Mouse (Mus musculus) c-Kit-positive CD71-negative TER-119-negative erythroid progenitor cells, embryonic 14.5 days (primary cell): ENCODE measurements around the gene Sec62.
A peak's percentile ranks its signal among the peaks of the same experiment; 100 is the strongest.

Experiments
- DNase-seq: peaks from one replicate; pipeline ENCODE4 v3.0.0-alpha.2; 2013; ENCODE audit warnings: low read depth

The Sec62 gene

DNA sequence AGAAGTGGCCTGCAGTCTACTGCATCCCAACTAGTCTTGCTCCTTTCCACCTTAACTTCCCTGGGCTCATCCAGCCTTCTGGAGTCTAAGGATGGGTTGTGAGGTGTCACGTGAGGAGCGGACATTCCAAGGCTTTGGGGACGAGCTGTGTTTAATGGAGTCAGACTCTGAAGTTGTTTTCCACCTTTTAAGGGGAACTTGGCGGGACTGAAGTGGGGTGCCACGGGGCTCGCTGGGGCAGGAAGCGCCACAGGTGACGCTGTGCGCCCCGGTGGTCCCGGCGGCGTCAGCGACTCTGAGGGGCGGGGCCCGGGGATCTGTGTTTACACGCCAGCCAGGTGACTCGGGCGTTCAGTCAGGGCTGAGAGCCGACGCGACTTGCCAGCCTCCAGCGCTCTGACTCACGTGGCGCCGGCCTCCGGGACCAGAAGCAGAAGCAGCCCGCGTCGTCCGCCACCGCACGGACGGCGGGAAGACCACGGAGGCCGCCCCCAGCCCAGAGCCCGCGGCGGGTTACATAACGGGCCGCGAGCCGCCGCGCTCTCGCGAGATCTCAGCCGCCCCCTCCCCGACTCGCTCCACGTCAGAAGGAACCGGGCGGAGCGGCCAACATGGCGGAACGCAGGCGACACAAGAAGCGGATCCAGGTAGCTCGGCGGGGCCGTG, at the start of gene Sec62:
Gene Sec62 (plus strand): TSS at position 139 of the 666 bp plus-strand sequence.
- peak; percentile 83 for DNase-seq

DNA sequence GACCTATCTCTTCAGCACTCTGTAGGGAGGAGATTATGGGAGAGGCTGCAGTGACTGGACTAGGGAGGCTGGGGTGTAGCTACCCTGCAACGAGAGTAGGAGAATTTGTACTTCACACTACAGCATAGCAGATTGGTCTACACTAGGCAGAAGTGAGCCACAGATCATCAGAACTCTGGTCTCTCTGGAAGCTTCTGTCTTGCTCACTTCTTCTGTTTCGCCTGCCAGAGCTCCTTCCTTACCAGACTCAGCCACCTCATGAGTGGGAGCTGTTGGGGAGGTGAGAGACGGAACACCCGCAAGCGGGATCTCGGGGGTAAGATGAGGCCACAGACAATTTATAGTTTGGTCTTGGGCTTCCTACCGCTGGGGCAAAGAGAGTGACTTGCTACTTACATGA, 49.8 kb upstream of the Sec62 start:
- no peak for DNase-seq

DNA sequence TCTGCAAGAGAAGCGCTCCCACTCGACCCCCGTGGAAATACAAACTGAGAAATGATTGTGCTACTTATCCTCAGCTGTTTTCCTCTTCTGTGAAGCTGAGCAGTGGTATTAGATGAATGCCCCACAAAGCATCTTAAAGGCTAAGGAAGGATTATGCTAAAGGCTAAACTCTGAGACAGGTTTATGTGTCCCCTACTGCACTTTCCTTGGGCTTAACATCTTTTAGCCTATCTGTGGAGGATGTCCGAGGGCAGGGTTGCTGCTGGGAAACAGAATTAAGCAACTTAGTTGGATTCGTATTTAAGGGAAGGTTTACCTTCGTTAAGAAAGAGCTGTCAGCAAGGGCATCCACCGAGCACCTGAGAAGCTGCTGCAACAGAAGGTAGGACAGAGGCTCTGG, 46.7 kb upstream of the Sec62 start, which contains the start of gene Samd7:
Gene Samd7 (plus strand): TSS at position 288 of the 400 bp plus-strand sequence.
- no peak for DNase-seq

DNA sequence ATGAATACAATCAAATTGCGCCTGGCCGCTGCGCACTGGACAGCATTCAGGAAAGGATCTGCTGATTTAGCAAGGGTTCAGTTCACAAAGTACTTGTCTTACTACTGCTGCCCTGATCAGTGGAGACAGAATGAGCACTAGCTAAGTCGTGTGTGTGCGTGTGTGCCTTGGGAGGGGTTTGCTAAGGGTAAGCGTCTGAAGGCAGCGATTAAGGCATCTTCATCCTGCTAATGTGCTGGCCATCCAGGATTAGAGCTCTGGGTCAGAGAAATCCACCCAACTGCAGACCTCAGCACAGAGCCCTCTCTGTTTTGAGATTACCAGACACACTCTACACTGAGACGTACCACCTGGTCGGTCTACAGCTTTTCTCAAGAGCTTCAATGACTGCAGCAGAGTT, 44.4 kb upstream of the Sec62 start:
- no peak for DNase-seq

DNA sequence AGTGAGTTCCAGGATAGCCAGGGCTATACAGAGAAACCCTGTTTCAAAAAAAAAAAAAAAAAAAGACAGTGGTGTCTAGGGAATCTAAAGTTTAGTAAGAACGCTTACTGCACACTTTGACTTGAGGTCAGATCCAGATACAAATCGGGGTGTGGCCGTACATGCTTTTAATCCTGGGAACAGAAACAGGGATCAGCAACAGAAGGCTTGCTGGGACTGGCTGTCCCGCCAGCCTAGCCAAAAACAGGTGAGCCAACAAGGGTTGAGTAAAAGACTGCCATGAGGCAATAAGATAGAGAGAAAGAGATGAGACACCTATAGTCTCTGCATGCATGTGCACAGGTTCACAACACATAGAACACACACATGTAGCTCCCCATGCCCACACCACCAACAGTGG, 38.0 kb upstream of the Sec62 start:
- DNase-seq = no peak

DNA sequence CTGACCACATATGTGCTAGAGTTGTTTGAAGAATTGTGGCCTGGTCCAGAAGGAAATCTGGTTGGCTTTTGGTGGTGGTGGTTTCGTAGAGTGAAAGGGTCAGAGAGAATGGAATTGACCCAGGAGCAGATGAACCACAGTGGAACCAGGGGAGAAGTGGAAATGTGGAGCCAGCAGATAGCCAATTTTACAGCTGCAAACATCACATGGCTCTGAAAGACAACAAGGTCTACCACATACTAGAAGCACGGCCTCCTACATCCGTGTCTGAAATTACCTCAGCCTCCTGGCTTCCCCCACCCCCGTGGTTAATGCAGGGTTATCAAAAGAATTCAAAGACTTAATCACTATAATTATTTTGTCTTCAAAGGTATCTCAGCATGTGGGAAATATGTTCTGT, 27.8 kb upstream of the Sec62 start:
- no peak for DNase-seq

DNA sequence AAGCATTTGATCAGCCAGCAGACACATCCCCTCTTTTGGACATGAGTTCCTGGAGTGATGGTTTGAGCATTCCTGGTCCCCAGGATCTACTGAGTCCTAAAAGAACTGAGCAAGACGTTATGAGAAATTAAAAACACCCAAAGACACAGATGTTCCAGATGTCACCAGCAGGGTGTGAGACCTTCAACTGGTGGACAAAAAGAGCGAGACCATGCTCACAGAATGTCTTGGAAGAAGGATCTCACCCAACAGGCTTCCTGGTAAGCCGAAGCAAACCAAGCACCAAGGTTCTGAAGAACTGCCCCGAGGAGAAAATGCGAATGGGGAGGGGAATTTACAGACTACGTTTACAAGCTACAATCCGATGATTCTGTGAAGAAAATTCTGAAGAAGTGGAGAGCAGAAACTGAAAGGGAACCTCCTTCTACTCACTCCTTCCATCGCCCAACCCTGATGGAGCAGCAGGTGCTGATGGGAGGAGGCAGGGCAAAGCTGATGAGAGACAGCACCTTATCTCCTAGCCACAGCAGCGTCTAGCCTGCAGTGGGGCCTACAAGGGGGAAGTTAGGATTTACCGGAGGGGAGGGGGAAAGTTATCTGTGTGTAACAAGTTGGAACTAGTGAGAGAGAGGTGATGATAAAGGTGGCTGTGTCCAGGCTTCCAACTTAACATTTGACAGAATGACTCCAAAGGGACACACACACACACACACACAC, 27.2 kb upstream of the Sec62 start:
- peak; percentile 46 for DNase-seq

DNA sequence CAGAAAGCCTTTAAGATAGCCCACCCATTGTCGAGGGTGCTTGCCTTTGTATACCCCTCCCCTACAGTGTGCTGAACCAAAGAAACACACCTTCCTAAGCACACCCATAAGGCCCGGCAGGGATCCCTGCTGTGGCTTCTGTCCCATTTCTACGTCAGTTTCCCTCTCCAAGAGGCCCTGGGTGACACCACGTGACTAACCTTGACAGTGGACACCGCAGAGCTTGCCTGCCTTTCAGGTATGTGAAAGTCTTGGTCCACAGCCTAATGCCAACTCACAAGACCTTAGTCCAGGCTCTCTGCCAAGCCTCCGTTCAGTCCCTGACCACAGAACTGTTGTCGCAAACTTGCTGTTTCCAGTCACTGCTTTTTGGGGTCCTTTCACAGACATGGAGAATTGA, 26.5 kb upstream of the Sec62 start:
- DNase-seq = no peak

DNA sequence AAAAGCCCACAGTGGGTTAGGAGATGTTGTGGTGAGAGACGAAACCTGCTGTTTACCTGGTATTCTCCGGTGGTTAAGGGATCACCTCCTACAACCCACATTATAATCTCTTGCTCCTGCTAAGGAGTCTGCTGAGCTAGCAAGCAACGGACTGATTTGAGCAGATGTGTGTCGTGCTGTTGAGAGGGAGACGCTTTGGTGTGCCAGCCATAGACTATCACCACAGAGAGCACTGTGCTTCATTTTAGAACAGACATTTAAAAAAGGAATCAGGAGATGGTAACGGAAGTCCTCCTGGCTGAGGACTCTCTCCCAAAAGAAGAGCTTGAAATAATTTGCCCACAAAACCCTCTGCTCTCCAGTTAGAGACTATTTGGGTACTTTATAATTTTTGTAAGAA, 25.4 kb upstream of the Sec62 start:
- no peak for DNase-seq

DNA sequence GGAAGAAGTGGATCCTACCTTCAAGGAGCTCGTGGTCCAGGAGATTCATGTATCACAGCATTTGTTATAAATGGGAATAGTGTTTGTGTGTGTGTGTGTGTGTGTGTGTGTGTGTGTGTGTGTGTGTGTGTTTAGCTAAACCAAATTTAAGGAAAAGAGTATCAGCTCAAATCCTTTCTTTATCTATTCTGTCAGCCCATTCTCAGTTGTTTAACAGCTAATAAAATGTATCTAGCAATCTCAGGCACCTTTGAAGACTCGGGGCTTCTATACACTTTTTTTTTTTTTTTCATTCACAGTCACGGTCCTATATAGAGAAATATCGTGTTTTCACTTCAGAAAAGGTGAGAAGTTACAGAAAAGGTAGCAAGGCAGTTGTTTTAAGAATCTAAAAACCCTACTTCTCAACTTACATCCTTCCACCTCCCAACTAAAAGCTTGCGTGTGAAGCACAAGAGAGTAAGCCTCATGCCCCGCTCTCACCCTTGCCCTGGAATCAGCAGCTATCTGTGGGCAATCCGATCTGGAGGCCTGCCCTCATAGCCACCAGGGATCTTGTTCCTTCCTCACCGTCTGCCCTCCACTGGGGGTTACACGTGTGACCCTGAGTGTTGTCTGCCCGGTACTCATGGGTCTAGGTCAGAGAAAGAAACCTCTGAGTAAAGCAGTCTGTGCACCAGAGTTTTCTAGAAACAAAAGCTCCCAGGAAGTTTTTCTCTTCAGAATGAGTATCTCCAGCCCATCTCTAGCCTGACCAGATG, 22.7 kb upstream of the Sec62 start:
- no peak for DNase-seq

DNA sequence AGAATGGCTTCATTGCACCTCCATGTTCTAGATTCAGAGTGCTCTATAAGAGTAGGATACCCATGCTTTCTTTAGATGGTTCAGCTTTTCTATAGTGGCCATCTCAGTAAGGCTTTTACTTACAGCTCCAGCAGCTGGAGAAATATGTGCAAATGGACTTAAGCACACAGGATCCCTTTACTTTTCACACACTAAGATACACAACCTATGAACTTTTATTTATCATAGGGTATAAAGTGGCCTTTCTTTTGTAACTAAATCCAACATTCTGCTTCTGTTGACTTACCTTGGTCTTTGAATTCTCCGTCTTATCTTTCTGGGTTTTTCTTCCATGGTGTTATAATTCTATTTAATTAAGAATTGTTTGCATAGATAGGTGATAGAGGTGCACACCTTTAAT, 21.1 kb upstream of the Sec62 start:
- DNase-seq = no peak

DNA sequence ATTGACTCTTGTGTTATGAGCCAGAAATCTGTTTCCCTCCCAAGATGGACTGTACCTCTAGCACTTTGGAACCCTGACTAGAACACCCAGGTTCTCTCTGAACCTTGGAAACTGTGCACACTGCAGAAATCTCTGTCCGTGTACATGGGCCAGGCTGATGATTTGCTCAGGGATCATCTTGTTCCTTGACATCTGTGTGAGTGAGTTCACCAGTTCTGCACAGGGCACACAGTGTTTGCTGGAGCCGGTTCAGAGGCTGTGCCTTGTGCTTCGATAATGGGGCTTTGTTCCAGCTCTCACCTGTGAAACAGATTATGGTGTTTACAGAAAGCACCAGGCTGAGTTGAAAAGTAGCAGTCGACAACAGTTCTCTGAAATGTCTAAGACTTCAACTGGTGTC, 20.0 kb upstream of the Sec62 start:
- no peak for DNase-seq

DNA sequence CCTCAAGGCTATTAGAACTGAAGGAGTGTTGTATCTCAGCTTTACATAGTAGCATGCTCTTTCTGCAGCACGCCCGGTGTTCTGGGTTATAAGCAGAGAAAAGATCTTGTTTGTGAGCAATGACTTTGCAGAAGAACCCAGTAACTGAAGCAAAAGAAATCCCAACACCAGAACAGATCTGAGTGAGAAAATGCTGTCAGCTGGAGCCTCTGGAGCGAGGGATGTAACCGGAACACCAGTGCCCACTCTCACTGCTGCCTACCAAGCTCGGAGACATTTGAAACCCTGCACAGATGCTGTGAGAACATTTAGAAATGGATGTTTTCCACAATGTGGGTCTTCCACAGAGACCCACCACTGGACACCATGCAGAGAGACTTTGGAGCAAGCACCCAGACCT, 18.0 kb upstream of the Sec62 start:
- no peak for DNase-seq

DNA sequence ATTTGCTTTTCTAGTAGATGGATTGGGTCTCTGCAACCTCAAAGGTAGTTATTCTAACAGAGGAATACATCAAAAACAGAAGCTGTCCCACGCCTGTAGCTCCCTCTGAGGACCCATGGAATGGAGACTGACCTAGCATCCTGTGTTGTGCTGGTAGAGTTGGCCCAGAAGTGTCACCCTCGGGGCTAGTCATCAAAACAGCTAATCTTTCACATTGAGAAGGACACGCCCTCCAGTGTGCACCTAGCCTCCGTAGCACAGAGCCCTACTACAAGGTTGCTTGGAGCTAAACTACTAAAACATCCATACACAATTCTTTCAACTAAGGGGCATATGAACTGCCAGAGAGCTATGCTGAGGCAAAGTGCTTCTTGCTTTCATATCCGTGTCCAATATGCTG, 14.7 kb upstream of the Sec62 start:
- DNase-seq = no peak

DNA sequence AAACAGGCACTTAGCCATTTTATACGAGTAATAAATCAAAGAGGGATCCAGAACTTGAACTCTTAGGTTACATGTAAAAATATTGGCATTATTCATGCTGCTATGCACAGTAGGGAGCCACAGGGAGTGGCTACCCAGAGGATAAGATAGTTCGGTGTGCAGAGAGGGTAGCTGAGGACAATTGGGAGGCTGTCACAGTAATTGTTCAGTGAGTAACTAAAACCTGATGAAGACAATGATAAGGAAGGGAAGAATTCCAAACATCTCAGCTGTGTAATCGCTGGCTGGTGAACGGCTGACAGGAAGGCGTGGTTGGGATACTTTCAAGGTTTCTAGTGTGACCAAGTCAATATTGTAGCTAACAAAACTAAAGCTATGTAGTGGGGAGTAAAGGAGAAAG, 4.1 kb upstream of the Sec62 start:
- DNase-seq = no peak

DNA sequence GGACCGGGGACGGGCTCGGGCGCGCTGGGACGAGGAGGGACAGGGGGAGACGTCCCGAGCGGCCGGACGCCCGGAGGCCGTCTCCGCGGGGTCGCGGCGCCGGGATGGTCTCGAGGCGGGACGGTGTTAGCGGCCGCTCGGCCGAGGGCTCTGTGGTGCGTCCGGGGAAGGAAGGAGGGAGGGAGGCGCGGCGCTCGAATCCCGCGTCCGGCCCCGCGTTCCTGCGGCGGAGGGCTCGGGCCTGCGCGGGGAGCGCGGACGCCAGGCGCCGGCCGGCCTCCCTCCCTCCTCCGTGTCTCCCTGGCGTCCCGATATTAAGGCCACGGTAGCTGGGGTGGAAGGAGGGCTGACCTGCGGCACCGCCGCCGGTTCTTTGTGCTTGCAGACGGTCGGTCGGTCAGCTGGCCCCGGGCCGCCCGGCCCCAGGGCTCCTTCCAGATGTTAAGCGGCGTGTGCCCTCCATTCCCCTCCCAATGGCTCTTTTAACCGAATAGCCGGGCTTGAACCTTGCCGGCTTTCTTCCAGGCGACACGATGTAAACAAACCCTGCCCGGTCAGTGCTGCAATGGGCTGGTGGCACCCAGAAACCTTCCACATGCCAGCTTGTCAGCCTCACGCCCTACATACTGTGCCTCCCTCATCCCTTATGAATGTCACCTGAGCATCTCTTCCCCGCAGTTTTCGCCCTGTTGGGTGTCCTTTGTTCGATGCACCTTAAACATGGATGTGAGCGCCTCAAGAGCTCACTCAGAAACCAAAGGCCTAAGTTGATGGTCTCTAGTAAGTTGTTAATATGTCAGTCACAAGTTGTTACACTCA, 937 bp downstream of the Sec62 start:
- peak; percentile 16 for DNase-seq

DNA sequence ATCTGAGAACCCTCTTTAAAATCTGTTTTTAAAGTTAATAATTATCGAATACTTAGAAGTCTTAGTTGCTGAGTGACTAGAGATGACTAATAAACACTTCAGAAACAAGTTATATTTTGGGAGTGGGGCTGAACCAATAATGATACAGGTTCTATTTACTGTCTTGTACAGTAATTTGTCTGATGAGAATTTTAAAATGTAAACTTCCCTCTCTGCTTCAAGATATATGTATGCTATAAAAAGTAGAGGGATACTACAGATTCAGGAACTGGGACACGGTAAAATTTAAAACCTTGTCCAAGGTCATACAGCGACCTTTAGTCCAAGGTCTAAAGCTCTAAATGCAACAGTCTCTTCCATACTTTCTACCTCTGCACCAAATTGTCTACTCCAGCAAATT, 9.5 kb downstream of the Sec62 start:
- no peak for DNase-seq

DNA sequence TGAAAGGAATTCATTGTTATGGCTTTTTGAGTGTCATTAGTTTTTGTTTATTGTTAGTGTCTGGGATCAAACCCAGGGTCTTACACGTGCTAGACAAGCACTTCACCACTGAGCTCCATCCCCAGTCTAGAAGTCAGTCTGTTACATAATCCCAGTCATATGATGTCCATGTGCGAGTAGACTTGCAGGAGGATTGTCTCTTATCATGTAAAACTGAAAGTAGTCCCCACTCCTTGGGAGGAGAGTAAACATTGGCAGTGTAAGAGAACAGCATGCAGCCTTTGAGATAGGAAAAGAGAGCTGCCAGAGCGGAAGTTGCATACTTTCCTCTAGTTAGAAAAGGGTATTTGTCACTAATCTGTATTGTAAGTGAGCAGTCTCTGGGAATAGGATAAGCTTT, 20.2 kb downstream of the Sec62 start:
- no peak for DNase-seq

DNA sequence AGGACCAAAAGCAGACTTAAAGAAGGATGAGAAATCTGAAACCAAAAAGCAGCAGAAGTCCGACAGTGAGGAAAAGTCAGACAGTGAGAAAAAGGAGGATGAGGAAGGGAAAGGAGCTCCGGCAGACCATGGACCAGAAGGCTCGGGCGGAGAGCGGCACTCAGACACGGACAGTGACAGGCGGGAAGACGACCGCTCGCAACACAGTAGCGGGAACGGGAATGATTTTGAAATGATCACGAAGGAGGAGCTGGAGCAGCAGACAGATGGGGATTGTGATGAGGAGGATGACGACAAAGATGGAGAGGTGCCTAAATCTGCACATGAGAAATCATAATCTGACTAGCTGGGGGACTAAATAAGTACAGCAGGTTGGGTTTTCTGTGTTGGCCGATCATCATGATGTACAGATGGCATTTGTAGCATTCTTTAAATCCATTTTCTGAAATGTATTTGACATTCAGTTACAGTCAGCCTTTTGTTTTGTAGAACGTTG, 26.0 kb downstream of the Sec62 start:
- DNase-seq = no peak

DNA sequence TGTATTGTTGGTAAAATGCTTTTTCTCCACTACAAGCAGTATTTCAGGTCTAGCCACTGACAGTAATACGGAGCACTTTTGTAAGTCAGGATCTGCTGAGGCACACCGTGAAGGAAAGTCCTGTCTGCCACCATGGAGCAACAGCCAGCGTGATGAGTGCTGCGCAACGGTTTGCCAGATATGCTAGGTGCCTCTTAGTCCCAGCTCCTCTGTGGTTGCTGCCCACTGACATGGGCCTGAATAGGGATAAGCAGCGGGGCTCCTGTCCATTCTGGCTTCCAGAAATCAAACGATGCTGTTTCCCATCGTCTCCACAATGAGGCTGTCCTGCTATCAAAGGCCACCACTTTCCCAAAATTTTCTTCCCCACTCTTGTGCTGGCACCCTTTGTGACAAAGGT, 29.5 kb downstream of the Sec62 start:
- no peak for DNase-seq

DNA sequence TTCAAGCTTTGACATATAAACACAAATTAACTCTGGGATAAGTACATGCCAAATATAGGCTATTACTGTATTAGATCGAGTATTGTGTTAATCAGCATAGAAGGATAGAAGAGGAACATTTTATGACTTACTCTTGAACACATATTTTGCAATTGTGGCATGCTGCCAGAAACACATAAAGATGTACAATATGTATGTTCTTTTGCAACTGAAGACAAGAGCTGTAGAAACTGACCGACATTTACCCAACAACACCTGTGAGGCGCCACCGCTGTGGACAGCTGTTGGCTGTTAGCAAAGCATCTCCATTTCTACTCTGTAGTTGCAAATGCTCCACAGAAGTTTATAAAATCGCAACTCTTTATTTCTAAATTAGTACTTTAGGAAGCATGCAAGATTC, 33.4 kb downstream of the Sec62 start:
- no peak for DNase-seq
